Mouse (Mus musculus) thymus, postnatal 36 days (tissue): Measurements from ENCODE around the gene Arhgap27.
A peak's percentile ranks its signal among the peaks of the same experiment; 100 is the strongest.
"Not testable (repeated sequence)": the region's sequence is repeated elsewhere in the genome, so short reads cannot be mapped to it uniquely, and the experiment has no call there.

Experiments used
- DNase-seq, 2 experiments: peaks; one replicate each; pipeline ENCODE4 v3.0.0; 2022; ENCODE audit warnings: mixed read lengths in 2 of 2

Gene Arhgap27

GRCm38 (mm10) chr11:103332186-103332889 lies 31.2 kb downstream of the Arhgap27 start:
- peak; percentile 58 to 60 for DNase-seq

- no peak for DNase-seq
Observed at GRCm38 (mm10) chr11:103331502-103332185, 31.8 kb downstream of the Arhgap27 start.

- no peak for DNase-seq
Observed at GRCm38 (mm10) chr11:103330651-103331319, 32.7 kb downstream of the Arhgap27 start.

GRCm38 (mm10) chr11:103326950-103327349 lies 36.5 kb downstream of the Arhgap27 start:
- peak; percentile 78 to 86 for DNase-seq

- peak; percentile 65 to 67 for DNase-seq
Observed at GRCm38 (mm10) chr11:103325172-103325571, 38.3 kb downstream of the Arhgap27 start.

GRCm38 (mm10) chr11:103324723-103325122 lies 38.8 kb downstream of the Arhgap27 start:
- no peak for DNase-seq

GRCm38 (mm10) chr11:103322832-103323231 lies 40.7 kb downstream of the Arhgap27 start:
- not testable (repeated sequence) for DNase-seq

GRCm38 (mm10) chr11:103320646-103321045 lies 42.8 kb downstream of the Arhgap27 start:
- DNase-seq, result no peak

- DNase-seq, result no peak
Observed at GRCm38 (mm10) chr11:103320196-103320595, 43.3 kb downstream of the Arhgap27 start.

- DNase-seq, result no peak
Observed at GRCm38 (mm10) chr11:103318042-103318441, 45.5 kb downstream of the Arhgap27 start.

GRCm38 (mm10) chr11:103315379-103315778 lies 48.1 kb downstream of the Arhgap27 start:
- no peak for DNase-seq

GRCm38 (mm10) chr11:103314736-103315374 lies 48.6 kb downstream of the Arhgap27 start:
- DNase-seq, result no peak

- DNase-seq, result no peak
Observed at GRCm38 (mm10) chr11:103313542-103313941, 50.0 kb downstream of the Arhgap27 start.

GRCm38 (mm10) chr11:103312655-103313255 lies 50.7 kb downstream of the Arhgap27 start:
- no peak for DNase-seq

GRCm38 (mm10) chr11:103311960-103312611 lies 51.4 kb downstream of the Arhgap27 start:
- peak; percentile 36 to 47 for DNase-seq

GRCm38 (mm10) chr11:103309956-103310574 lies 53.4 kb downstream of the Arhgap27 start:
- no peak for DNase-seq

GRCm38 (mm10) chr11:103307910-103308309 lies 55.6 kb downstream of the Arhgap27 start:
- peak; percentile 32 to 57 for DNase-seq

GRCm38 (mm10) chr11:103304525-103304924 lies 59.0 kb downstream of the Arhgap27 start:
- no peak for DNase-seq

- no peak for DNase-seq
Observed at GRCm38 (mm10) chr11:103294772-103295171, 68.7 kb downstream of the Arhgap27 start.

- DNase-seq, result no peak
Observed at GRCm38 (mm10) chr11:103294066-103294465, 69.4 kb downstream of the Arhgap27 start.

GRCm38 (mm10) chr11:103292890-103293287 lies 70.6 kb downstream of the Arhgap27 start:
- no peak for DNase-seq
